Mouse (Mus musculus) stomach, embryonic 16.5 days (tissue): ENCODE measurements around the gene Osbpl8. TPM values are rescaled to one million over a fixed set of nuclear protein-coding genes. Genes with fewer than 3 reads are reported as not detected.

Experiments
- ATAC-seq: fragments of 200-750 bp; cut with Nextera tagmentation; 2 replicates; pipeline ENCODE4 v1.8.0; 2017; ENCODE audit warnings: moderate number of reproducible peaks, moderate TSS enrichment; ENCODE audit not compliant: insufficient read depth, low FRiP score
- H3K27ac ChIP-seq: fragments of 300-500 bp; sonication (generic); 2 replicates; pipeline ENCODE4 v1.5.1; 2014; ENCODE audit warnings: low read length
- H3K27me3 ChIP-seq: fragments of 300-500 bp; sonication (generic); 2 replicates; pipeline ENCODE4 v1.6.1; 2014; ENCODE audit warnings: low read length, control low read depth, mixed read lengths; ENCODE audit not compliant: control insufficient read depth, insufficient read depth
- H3K36me3 ChIP-seq: fragments of 300-500 bp; sonication (generic); 2 replicates; pipeline ENCODE4 v1.6.1; 2014; ENCODE audit warnings: low read length; ENCODE audit not compliant: control insufficient read depth, insufficient read depth
- H3K4me1 ChIP-seq: fragments of 300-500 bp; sonication (generic); 2 replicates; pipeline ENCODE4 v1.6.1; 2014; ENCODE audit warnings: low read length, control low read depth, mixed read lengths; ENCODE audit not compliant: control insufficient read depth, insufficient read depth
- H3K4me2 ChIP-seq: fragments of 300-500 bp; sonication (generic); 2 replicates; pipeline ENCODE4 v1.6.1; 2014; ENCODE audit warnings: low read depth, low read length, mixed read lengths
- H3K4me3 ChIP-seq: fragments of 300-500 bp; sonication (generic); replicated peaks from 2 replicates; pipeline ENCODE4 v1.5.1; 2014; ENCODE audit warnings: mild to moderate bottlenecking, low read length
- H3K9ac ChIP-seq: fragments of 300-500 bp; sonication (generic); 2 replicates; pipeline ENCODE4 v1.6.1; 2014; ENCODE audit warnings: low read length
- H3K9me3 ChIP-seq: fragments of 300-500 bp; sonication (generic); replicated peaks from 2 replicates; pipeline ENCODE4 v1.6.1; 2016; ENCODE audit warnings: low read length, control low read depth; ENCODE audit not compliant: control insufficient read depth
- WGBS: fragments of 180-500 bp; shearing (Covaris S2); extraction: QIAGEN DNeasy Blood & Tissue Kit; methylation state at CpG from one replicate; pipeline ENCODE4 v1.1.7; 2014; 5-methylcytosine and 5-hydroxymethylcytosine counted together
- polyA plus RNA-seq: library from polyadenylated mRNA; unstranded; fragments of >200 nt; fragmentation: Nextera tagmentation; extraction: Ambion mirVana; gene quantifications from 2 replicates; pipeline ENCODE4 v1.2.1, GENCODE M21; 2015

Gene Osbpl8
- polyA plus RNA-seq, 1 experiment from 2014 or later: 6.7 TPM

GRCm38 (mm10) chr10:111255228-111255627, 90.7 kb downstream of the Osbpl8 start:
- no peaks in the 10 kb centered on the region for H3K27me3 ChIP-seq
- no peaks in the 10 kb centered on the region for H3K9me3 ChIP-seq
- no peaks in the 10 kb centered on the region for H3K36me3 ChIP-seq
- H3K4me3 ChIP-seq: no peak overlapping the region
- H3K9ac ChIP-seq: no peak overlapping the region
- 94% methylated on average over 6 of the region's 6 CpGs for WGBS
- ATAC-seq: no peak
- no peak overlapping the region for H3K4me2 ChIP-seq
- H3K4me1 ChIP-seq: no peaks in the 10 kb centered on the region
- no peak overlapping the region for H3K27ac ChIP-seq

GRCm38 (mm10) chr10:111256156-111256555, 91.6 kb downstream of the Osbpl8 start:
- ATAC-seq: no peak
- no peaks in the 10 kb centered on the region for H3K9me3 ChIP-seq
- no peak overlapping the region for H3K27ac ChIP-seq
- no peaks in the 10 kb centered on the region for H3K36me3 ChIP-seq
- WGBS: 88% methylated on average over 3 of the region's 3 CpGs
- no peak overlapping the region for H3K4me3 ChIP-seq
- no peak overlapping the region for H3K9ac ChIP-seq
- no peak overlapping the region for H3K4me2 ChIP-seq
- no peaks in the 10 kb centered on the region for H3K4me1 ChIP-seq
- no peaks in the 10 kb centered on the region for H3K27me3 ChIP-seq

- 83% methylated on average over 3 of the region's 3 CpGs for WGBS
- H3K9ac ChIP-seq: no peak overlapping the region
- H3K4me3 ChIP-seq: no peak overlapping the region
- no peaks in the 10 kb centered on the region for H3K36me3 ChIP-seq
- no peaks in the 10 kb centered on the region for H3K9me3 ChIP-seq
- H3K27ac ChIP-seq: no peak overlapping the region
- no peaks in the 10 kb centered on the region for H3K27me3 ChIP-seq
- no peak overlapping the region for H3K4me2 ChIP-seq
- H3K4me1 ChIP-seq: no peaks in the 10 kb centered on the region
- ATAC-seq: no peak
Measured at GRCm38 (mm10) chr10:111257358-111257757, 92.8 kb downstream of the Osbpl8 start.

- 79% methylated on average over 3 of the region's 3 CpGs for WGBS
- Histone ChIP-seq H3K9ac (no peak overlapping the region), H3K9me3 (no peaks in the 10 kb centered on the region), H3K4me3 (no peak overlapping the region), H3K27me3 (no peaks in the 10 kb centered on the region), H3K36me3 (no peaks in the 10 kb centered on the region), H3K4me1 (no peaks in the 10 kb centered on the region), H3K4me2 (no peak overlapping the region), H3K27ac (no peak overlapping the region)
- ATAC-seq: no peak
Measured at GRCm38 (mm10) chr10:111258256-111258655, 93.7 kb downstream of the Osbpl8 start.

GRCm38 (mm10) chr10:111271687-111272086, 107.1 kb downstream of the Osbpl8 start:
- no peaks in the 10 kb centered on the region for H3K9me3 ChIP-seq
- H3K9ac ChIP-seq: no peak overlapping the region
- no peak for ATAC-seq
- no peak overlapping the region for H3K4me3 ChIP-seq
- no peak overlapping the region; the same call in 1 of the 2 replicates for H3K4me2 ChIP-seq
- H3K4me1 ChIP-seq: no peaks in the 10 kb centered on the region
- H3K27me3 ChIP-seq: no peaks in the 10 kb centered on the region
- peaks cover 4% of the 10 kb centered on the region; the same call in 1 of the 2 replicates for H3K36me3 ChIP-seq
- H3K27ac ChIP-seq: no peak overlapping the region
- 72% methylated on average over 15 of the region's 15 CpGs for WGBS

- ATAC-seq: no peak
- H3K9me3 ChIP-seq: no peaks in the 10 kb centered on the region
- WGBS: 67% methylated on average over 11 of the region's 11 CpGs
Measured at GRCm38 (mm10) chr10:111272905-111273304, 108.4 kb downstream of the Osbpl8 start.

GRCm38 (mm10) chr10:111273463-111274088, 109.0 kb downstream of the Osbpl8 start:
- Histone ChIP-seq H3K9ac (no peak overlapping the region), H3K4me3 (no peak overlapping the region), H3K4me2 (no peak overlapping the region), H3K27me3 (no peaks in the 10 kb centered on the region), H3K27ac (no peak overlapping the region), H3K9me3 (no peaks in the 10 kb centered on the region), H3K4me1 (no peaks in the 10 kb centered on the region), H3K36me3 (peaks cover 4% of the 10 kb centered on the region; the same call in 1 of the 2 replicates)
- WGBS: 69% methylated on average over 5 of the region's 5 CpGs
- no peak for ATAC-seq

More at GRCm38 (mm10) chr10:111272905-111273304, 108.4 kb downstream of the Osbpl8 start:
- Histone ChIP-seq H3K4me3 (no peak overlapping the region), H3K4me2 (no peak overlapping the region), H3K27me3 (no peaks in the 10 kb centered on the region), H3K27ac (no peak overlapping the region), H3K9ac (no peak overlapping the region), H3K36me3 (peaks cover 4% of the 10 kb centered on the region; the same call in 1 of the 2 replicates), H3K4me1 (no peaks in the 10 kb centered on the region)

- no peak for ATAC-seq
- Histone ChIP-seq H3K4me1 (no peaks in the 10 kb centered on the region), H3K36me3 (peaks cover 4% of the 10 kb centered on the region; the same call in 1 of the 2 replicates), H3K4me2 (no peak overlapping the region), H3K27ac (no peak overlapping the region), H3K9me3 (no peaks in the 10 kb centered on the region), H3K4me3 (no peak overlapping the region), H3K27me3 (no peaks in the 10 kb centered on the region), H3K9ac (no peak overlapping the region)
- 94% methylated on average over 2 of the region's 2 CpGs for WGBS
Measured at GRCm38 (mm10) chr10:111275822-111276221, 111.3 kb downstream of the Osbpl8 start.

GRCm38 (mm10) chr10:111297631-111298030, 133.1 kb downstream of the Osbpl8 start:
- Histone ChIP-seq H3K27ac (no peak overlapping the region), H3K4me1 (no peaks in the 10 kb centered on the region), H3K27me3 (no peaks in the 10 kb centered on the region), H3K9ac (no peak overlapping the region), H3K4me2 (peak overlapping the region; percentile 64), H3K4me3 (peak overlapping the region; percentile 76), H3K36me3 (no peaks in the 10 kb centered on the region), H3K9me3 (no peaks in the 10 kb centered on the region)
- no peak for ATAC-seq
- 38% methylated on average over 6 of the region's 6 CpGs for WGBS
